Mouse (Mus musculus) heart, embryonic 13.5 days (tissue): ENCODE measurements around the gene Cylc1. TPM values are rescaled to one million over a fixed set of nuclear protein-coding genes. Genes with fewer than 3 reads are reported as not detected.

Source experiments
- ATAC-seq: fragments of 200-750 bp; cut with Nextera tagmentation; 2 replicates; pipeline ENCODE4 v1.8.0; 2017; ENCODE audit warnings: moderate TSS enrichment; ENCODE audit not compliant: insufficient number of reproducible peaks, low FRiP score, low TSS enrichment; ENCODE audit errors: extremely low read depth
- H3K27ac ChIP-seq: fragments of 300-500 bp; sonication (generic); replicated peaks from 2 replicates; pipeline ENCODE4 v1.5.1; 2015; ENCODE audit warnings: moderate library complexity, mild to moderate bottlenecking, inconsistent platforms
- H3K27me3 ChIP-seq: fragments of 300-500 bp; sonication (generic); replicated peaks from 2 replicates; pipeline ENCODE4 v1.6.1; 2015; ENCODE audit warnings: mild to moderate bottlenecking, inconsistent platforms
- H3K36me3 ChIP-seq: fragments of 300-500 bp; sonication (generic); 2 replicates; pipeline ENCODE4 v1.6.1; 2015; ENCODE audit warnings: mild to moderate bottlenecking, inconsistent platforms
- H3K4me1 ChIP-seq: fragments of 300-500 bp; sonication (generic); 2 replicates; pipeline ENCODE4 v1.6.1; 2015; ENCODE audit warnings: inconsistent platforms
- H3K4me2 ChIP-seq: fragments of 300-500 bp; sonication (generic); 2 replicates; pipeline ENCODE4 v1.6.1; 2015; ENCODE audit warnings: inconsistent platforms, mild to moderate bottlenecking, moderate library complexity
- H3K4me3 ChIP-seq: fragments of 300-500 bp; sonication (generic); 2 replicates; pipeline ENCODE4 v1.5.1; 2015; ENCODE audit warnings: moderate library complexity, mild to moderate bottlenecking, inconsistent platforms
- H3K9ac ChIP-seq: fragments of 300-500 bp; sonication (generic); 2 replicates; pipeline ENCODE4 v1.6.1; 2015; ENCODE audit warnings: inconsistent platforms, mild to moderate bottlenecking, moderate library complexity
- H3K9me3 ChIP-seq: fragments of 300-500 bp; sonication (generic); 2 replicates; pipeline ENCODE4 v1.6.1; 2016; ENCODE audit warnings: inconsistent platforms
- WGBS: fragments of 180-500 bp; shearing (Covaris S2); methylation state at CpG from one replicate; pipeline ENCODE4 v1.1.7; 2015; ENCODE audit warnings: mixed read lengths; 5-methylcytosine and 5-hydroxymethylcytosine counted together
- polyA plus RNA-seq: library from polyadenylated mRNA; unstranded; fragments of >200 nt; fragmentation: Nextera tagmentation; extraction: Ambion mirVana; gene quantifications from 2 replicates; pipeline ENCODE4 v1.2.1, GENCODE M21; 2015

Cylc1 gene
- not detected in 2 replicates for polyA plus RNA-seq

DNA sequence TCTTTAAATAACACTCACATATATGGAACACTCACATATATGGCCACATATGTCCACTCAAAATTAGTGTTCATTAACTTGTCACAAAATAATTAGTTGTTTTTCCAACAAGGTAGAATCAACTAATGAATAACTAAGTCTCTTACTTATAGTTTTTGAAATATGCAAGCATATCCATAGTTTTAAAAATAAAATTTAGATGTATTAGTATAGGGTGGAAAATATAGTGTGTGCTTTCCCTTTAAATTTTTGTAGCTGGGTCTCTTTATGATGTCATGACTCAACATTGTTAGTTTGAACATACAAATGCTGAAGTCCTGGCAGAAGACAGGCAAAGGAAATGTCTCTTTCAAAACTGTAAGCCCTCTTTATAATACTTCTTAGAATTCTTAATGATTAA lies at the start of gene Cylc1:
Gene Cylc1, plus strand, starts transcription at position 301 of the 400 bp plus-strand sequence.
- Histone ChIP-seq H3K4me3 (no peak within 1 kb of the TSS), H3K4me1 (no peaks in the 10 kb centered on the region), H3K27me3 (no peaks in the 10 kb centered on the region), H3K9me3 (no peaks in the 10 kb centered on the region), H3K9ac (no peak within 1 kb of the TSS), H3K36me3 (no peaks in the 10 kb centered on the region), H3K27ac (no peak within 1 kb of the TSS), H3K4me2 (no peak within 1 kb of the TSS)
- no peak for ATAC-seq

DNA sequence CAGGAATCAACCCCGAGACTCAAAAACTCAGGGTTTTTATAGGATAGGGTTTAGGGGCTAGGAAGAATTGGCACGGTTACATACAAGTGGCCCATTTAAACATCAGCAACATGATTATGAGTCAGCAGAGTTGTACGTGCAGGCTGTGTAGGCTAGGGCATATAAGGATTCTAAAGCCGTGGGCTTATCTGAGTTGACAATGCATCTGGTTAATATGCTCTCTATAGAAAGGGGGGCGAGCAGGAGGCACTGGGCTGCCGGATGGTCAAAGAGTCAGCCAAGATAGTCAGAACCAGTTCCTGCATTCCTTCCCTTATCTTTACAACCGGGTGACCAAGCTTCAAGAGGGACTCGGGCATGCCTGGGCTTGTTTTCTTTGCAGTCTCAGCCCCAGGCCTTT lies 31.5 kb upstream of the Cylc1 start:
- H3K4me3 ChIP-seq, result no peak overlapping the region
- ATAC-seq, result no peak
- H3K4me1 ChIP-seq, result no peaks in the 10 kb centered on the region
- no peaks in the 10 kb centered on the region for H3K36me3 ChIP-seq
- no peak overlapping the region for H3K4me2 ChIP-seq
- H3K9ac ChIP-seq, result no peak overlapping the region
- 51% methylated on average over 8 of the region's 8 CpGs for WGBS
- H3K27ac ChIP-seq, result no peak overlapping the region
- H3K9me3 ChIP-seq, result no peaks in the 10 kb centered on the region
- H3K27me3 ChIP-seq, result no peaks in the 10 kb centered on the region

DNA sequence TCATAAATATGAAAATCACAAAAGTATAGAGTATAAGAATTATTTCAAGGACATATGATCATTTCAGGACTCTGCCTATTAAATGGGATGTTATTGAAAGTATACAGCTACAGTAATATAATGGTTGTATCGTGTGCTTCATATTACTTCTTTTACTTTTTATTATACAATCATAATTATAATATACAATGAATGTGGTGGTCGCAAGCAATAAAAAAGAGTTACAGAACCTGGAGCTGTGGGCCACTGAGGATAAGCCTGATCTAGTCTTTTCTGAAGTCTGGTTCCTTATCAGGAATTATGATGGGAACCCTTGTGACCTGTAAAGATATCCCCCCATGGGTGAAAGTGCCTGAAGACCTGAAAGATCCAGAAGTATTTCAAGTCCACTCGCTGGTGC lies 57.8 kb downstream of the Cylc1 start, which contains the start of gene Gm10112:
Gene Gm10112, plus strand, starts transcription at position 301 of the 400 bp plus-strand sequence.
- no peaks in the 10 kb centered on the region for H3K36me3 ChIP-seq
- ATAC-seq, result no peak
- WGBS, result 73% methylated on average over 3 of the region's 3 CpGs
- H3K4me3 ChIP-seq, result no peak within 1 kb of the TSS
- H3K9me3 ChIP-seq, result no peaks in the 10 kb centered on the region
- H3K9ac ChIP-seq, result no peak within 1 kb of the TSS
- no peaks in the 10 kb centered on the region for H3K27me3 ChIP-seq
- no peaks in the 10 kb centered on the region for H3K4me1 ChIP-seq
- H3K27ac ChIP-seq, result no peak within 1 kb of the TSS
- H3K4me2 ChIP-seq, result no peak within 1 kb of the TSS

Other genes starting within 250 kb of the Cylc1 start
- gene Gm10112, start 57.9 kb downstream of the Cylc1 start, polyA plus RNA-seq, result not detected in 2 replicates